Mouse (Mus musculus) embryonic fibroblast, embryonic 13.5 days (primary cell): ENCODE measurements around the gene Bin2.

Experiments
- CTCF ChIP-seq: IDR thresholded peaks from 2 replicates; pipeline ENCODE4 v1.5.1; 2011; ENCODE audit warnings: mild to moderate bottlenecking, control low read depth, low read length, moderate library complexity, borderline replicate concordance; ENCODE audit not compliant: insufficient read depth
- POLR2A ChIP-seq: IDR thresholded peaks from 2 replicates; pipeline ENCODE4 v1.6.1; 2011; ENCODE audit warnings: low read depth, mild to moderate bottlenecking, control low read depth, low read length, moderate library complexity

- TF ChIP-seq CTCF (no peak), POLR2A (no peak)
Observed at GRCm38 (mm10) chr15:100706226-100706625, 36.9 kb upstream of the Bin2 start.
